Mouse (Mus musculus): ENCODE data around the gene Gm4894. TPM values are rescaled to one million over a fixed set of nuclear protein-coding genes. Genes with fewer than 3 reads are reported as not detected.

Gm4894 gene
- polyA plus RNA-seq, 1 experiment from 2014 or later, result not detected

- H3K9me3 ChIP-seq, result no peaks in the 10 kb centered on the region
- no peak overlapping the region for H3K9ac ChIP-seq
- H3K27me3 ChIP-seq (replicated peaks), result no peaks in the 10 kb centered on the region
- H3K4me1 ChIP-seq, result no peaks in the 10 kb centered on the region
- ATAC-seq (ENCODE audit: extremely low read depth, insufficient number of reproducible peaks, low FRiP score, low TSS enrichment), result no peak
- no peaks in the 10 kb centered on the region for H3K36me3 ChIP-seq
- WGBS, result 57% methylated on average over 4 of the region's 4 CpGs
- no peak overlapping the region for H3K4me3 ChIP-seq
- H3K4me2 ChIP-seq, result no peak overlapping the region
- no peak overlapping the region for H3K27ac ChIP-seq (replicated peaks)
Measured at GRCm38 (mm10) chr9:49275976-49276375, 25.6 kb downstream of the Gm4894 start.

- WGBS, result 66% methylated on average over 11 of the region's 11 CpGs
- H3K27ac ChIP-seq (replicated peaks), result no peak overlapping the region
Measured at GRCm38 (mm10) chr9:49276542-49277334, 26.4 kb downstream of the Gm4894 start.

GRCm38 (mm10) chr9:49295101-49295500, 44.8 kb downstream of the Gm4894 start:
- no peak overlapping the region for H3K27ac ChIP-seq (replicated peaks)
- no peak overlapping the region for H3K9ac ChIP-seq
- H3K4me2 ChIP-seq, result no peak overlapping the region
- no peaks in the 10 kb centered on the region for H3K9me3 ChIP-seq
- H3K4me3 ChIP-seq, result no peak overlapping the region
- 50% methylated on average over 1 of the region's 1 CpGs for WGBS
- no peak for ATAC-seq (ENCODE audit: extremely low read depth, insufficient number of reproducible peaks, low FRiP score, low TSS enrichment)
- no peaks in the 10 kb centered on the region for H3K4me1 ChIP-seq
- no peaks in the 10 kb centered on the region for H3K27me3 ChIP-seq (replicated peaks)
- H3K36me3 ChIP-seq, result no peaks in the 10 kb centered on the region

More at GRCm38 (mm10) chr9:49276542-49277334, 26.4 kb downstream of the Gm4894 start:
- H3K9me3 ChIP-seq, result no peaks in the 10 kb centered on the region
- no peaks in the 10 kb centered on the region for H3K4me1 ChIP-seq
- no peak overlapping the region for H3K4me2 ChIP-seq
- no peaks in the 10 kb centered on the region for H3K27me3 ChIP-seq (replicated peaks)
- H3K4me3 ChIP-seq, result no peak overlapping the region
- H3K36me3 ChIP-seq, result no peaks in the 10 kb centered on the region
- no peak overlapping the region for H3K9ac ChIP-seq
- ATAC-seq (ENCODE audit: extremely low read depth, insufficient number of reproducible peaks, low FRiP score, low TSS enrichment), result no peak

GRCm38 (mm10) chr9:49307576-49307975, 57.2 kb downstream of the Gm4894 start:
- Histone ChIP-seq H3K4me3 (no peak overlapping the region), H3K9ac (no peak overlapping the region), H3K4me2 (no peak overlapping the region), H3K27me3 (replicated peaks) (no peaks in the 10 kb centered on the region), H3K9me3 (no peaks in the 10 kb centered on the region), H3K27ac (replicated peaks) (no peak overlapping the region), H3K36me3 (no peaks in the 10 kb centered on the region), H3K4me1 (peaks cover 12% of the 10 kb centered on the region)
- no peak for ATAC-seq (ENCODE audit: extremely low read depth, insufficient number of reproducible peaks, low FRiP score, low TSS enrichment)
- 35% methylated on average over 3 of the region's 3 CpGs for WGBS

GRCm38 (mm10) chr9:49310821-49311220, 60.5 kb downstream of the Gm4894 start:
- no peak overlapping the region for H3K4me3 ChIP-seq
- H3K4me1 ChIP-seq, result peaks cover 12% of the 10 kb centered on the region
- no peak overlapping the region for H3K4me2 ChIP-seq
- no peaks in the 10 kb centered on the region for H3K36me3 ChIP-seq
- no peak for ATAC-seq (ENCODE audit: extremely low read depth, insufficient number of reproducible peaks, low FRiP score, low TSS enrichment)
- H3K27me3 ChIP-seq (replicated peaks), result no peaks in the 10 kb centered on the region; the same call in 1 of the 2 replicates
- H3K9ac ChIP-seq, result no peak overlapping the region
- no peaks in the 10 kb centered on the region for H3K9me3 ChIP-seq
- 48% methylated on average over 4 of the region's 4 CpGs for WGBS
- no peak overlapping the region for H3K27ac ChIP-seq (replicated peaks)

- Histone ChIP-seq H3K27ac (replicated peaks) (no peak overlapping the region), H3K4me1 (no peaks in the 10 kb centered on the region), H3K9me3 (no peaks in the 10 kb centered on the region), H3K4me2 (no peak overlapping the region), H3K27me3 (replicated peaks) (no peaks in the 10 kb centered on the region; the same call in 1 of the 2 replicates), H3K9ac (no peak overlapping the region), H3K36me3 (no peaks in the 10 kb centered on the region), H3K4me3 (no peak overlapping the region)
- no peak for ATAC-seq (ENCODE audit: extremely low read depth, insufficient number of reproducible peaks, low FRiP score, low TSS enrichment)
Measured at GRCm38 (mm10) chr9:49318638-49319037, 68.3 kb downstream of the Gm4894 start.

Other genes with a start within 250 kb of the Gm4894 start
- 22.6 and 23.5 TPM in 2 replicates for gene Zw10, start 194.9 kb upstream of the Gm4894 start, polyA plus RNA-seq (2015; fragmentation: Nextera tagmentation; extraction: Ambion mirVana)
- 0.17 TPM in 1 of 2 replicates, not detected in the other for gene Tmprss5, start 169.3 kb upstream of the Gm4894 start, polyA plus RNA-seq (2015; fragmentation: Nextera tagmentation; extraction: Ambion mirVana)
- gene Drd2, start 90.1 kb downstream of the Gm4894 start, polyA plus RNA-seq (2015; fragmentation: Nextera tagmentation; extraction: Ambion mirVana), result 0.07 TPM in 1 of 2 replicates, not detected in the other
- not detected in 2 replicates for gene Ankk1, start 176.5 kb downstream of the Gm4894 start, polyA plus RNA-seq (2015; fragmentation: Nextera tagmentation; extraction: Ambion mirVana)
- gene Ttc12, start 235.7 kb downstream of the Gm4894 start, polyA plus RNA-seq (2015; fragmentation: Nextera tagmentation; extraction: Ambion mirVana), result 1.2 and 1.4 TPM in 2 replicates

Data from heart, embryonic 13.5 days (tissue).